Mouse (Mus musculus) MEL (cell line): ENCODE results near the gene Usp5. TPM values are rescaled to one million over a fixed set of nuclear protein-coding genes. Genes with fewer than 3 reads are reported as not detected.
A peak's percentile ranks its signal among the peaks of the same experiment; 100 is the strongest.

Experiments used
- DNase-seq: peaks from one replicate; pipeline ENCODE4 v3.0.0; 2011; ENCODE audit warnings: low read depth, low spot score
- H3K27ac ChIP-seq: 2 replicates; pipeline ENCODE4 v1.5.1; 2012; ENCODE audit warnings: low read depth, mild to moderate bottlenecking, control low read depth, low read length, moderate library complexity; ENCODE audit not compliant: control insufficient read depth
- H3K27me3 ChIP-seq, 2 experiments: fragments of 150-350 bp in 1 of 2; sonication (generic) in 1 of 2; 2 replicates each; pipeline ENCODE4 v1.6.1; 2012; ENCODE audit warnings: low read length in 2 of 2, mild to moderate bottlenecking in 2 of 2, improper control_type of control experiment in 1 of 2, moderate library complexity in 1 of 2; ENCODE audit not compliant: insufficient read depth in 2 of 2, control insufficient read depth in 1 of 2
- H3K36me3 ChIP-seq, 2 experiments: 2 replicates each; pipeline ENCODE4 v1.6.1; 2012 to 2014; ENCODE audit warnings: low read length in 2 of 2, improper control_type of control experiment in 1 of 2, inconsistent platforms in 1 of 2, mild to moderate bottlenecking in 1 of 2; ENCODE audit not compliant: insufficient read depth in 2 of 2, control insufficient read depth in 1 of 2
- H3K4me1 ChIP-seq, 2 experiments: fragments of 150-350 bp in 1 of 2; sonication (generic) in 1 of 2; 2 replicates each; pipeline ENCODE4 v1.6.1; 2012; ENCODE audit warnings: low read length in 2 of 2, improper control_type of control experiment in 1 of 2, mild to moderate bottlenecking in 1 of 2; ENCODE audit not compliant: insufficient read depth in 2 of 2, control insufficient read depth in 1 of 2
- H3K4me3 ChIP-seq, 2 experiments: fragments of 150-350 bp in 1 of 2; sonication (generic) in 1 of 2; 2 replicates each; pipeline ENCODE4 v1.5.1; 2012; ENCODE audit warnings: low read depth in 2 of 2, low read length in 2 of 2, mild to moderate bottlenecking in 2 of 2, moderate library complexity in 2 of 2, control low read depth in 1 of 2, improper control_type of control experiment in 1 of 2; ENCODE audit not compliant: control insufficient read depth in 1 of 2, insufficient read depth in 1 of 2
- H3K79me2 ChIP-seq: 2 replicates; pipeline ENCODE4 v1.6.1; 2012; ENCODE audit warnings: mild to moderate bottlenecking, low read length, moderate library complexity; ENCODE audit not compliant: control insufficient read depth, poor library complexity, insufficient read depth
- H3K9ac ChIP-seq: 2 replicates; pipeline ENCODE4 v1.6.1; 2012; ENCODE audit warnings: low read depth, mild to moderate bottlenecking, control low read depth, low read length, moderate library complexity; ENCODE audit not compliant: control insufficient read depth, poor library complexity, severe bottlenecking
- H3K9me3 ChIP-seq: fragments of 150-350 bp; sonication (generic); replicated peaks from 2 replicates; pipeline ENCODE4 v1.6.1; 2012; ENCODE audit warnings: mild to moderate bottlenecking, low read length, improper control_type of control experiment, moderate library complexity; ENCODE audit not compliant: insufficient read depth
- BHLHE40 ChIP-seq: IDR thresholded peaks from 2 replicates; pipeline ENCODE4 v1.6.1; 2012; ENCODE audit warnings: low read depth, mild to moderate bottlenecking, inconsistent platforms, low read length, improper control_type of control experiment, borderline replicate concordance
- CHD1 ChIP-seq: IDR thresholded peaks from 2 replicates; pipeline ENCODE4 v1.6.1; 2012; ENCODE audit warnings: low read depth, mild to moderate bottlenecking, inconsistent platforms, low read length, improper control_type of control experiment
- CHD2 ChIP-seq: IDR thresholded peaks from 2 replicates; pipeline ENCODE4 v1.6.1; 2011; ENCODE audit warnings: low read length, improper control_type of control experiment
- CTCF ChIP-seq, 3 experiments: IDR thresholded peaks in 2 of 3; conservative IDR thresholded peaks in 1 of 3; 2 replicates each; pipeline ENCODE4 v1.5.1; 2011 to 2012; ENCODE audit warnings: low read length in 3 of 3, low read depth in 2 of 3, mild to moderate bottlenecking in 2 of 3, improper control_type of control experiment in 1 of 3, inconsistent platforms in 1 of 3, mixed read lengths in 1 of 3, moderate library complexity in 1 of 3; ENCODE audit not compliant: control insufficient read depth in 1 of 3, insufficient read depth in 1 of 3, poor library complexity in 1 of 3, severe bottlenecking in 1 of 3
- E2F4 ChIP-seq: IDR thresholded peaks from 2 replicates; pipeline ENCODE4 v1.6.1; 2011; ENCODE audit warnings: low read depth, low read length, improper control_type of control experiment, borderline replicate concordance
- ELF1 ChIP-seq: IDR thresholded peaks from 2 replicates; pipeline ENCODE4 v1.6.1; 2014; ENCODE audit warnings: low read depth, mild to moderate bottlenecking, inconsistent platforms, low read length, improper control_type of control experiment, moderate library complexity
- EP300 ChIP-seq, 2 experiments: IDR thresholded peaks; 2 replicates each; pipeline ENCODE4 v1.6.1; 2011; ENCODE audit warnings: improper control_type of control experiment in 2 of 2, low read length in 2 of 2, low read depth in 1 of 2, mild to moderate bottlenecking in 1 of 2
- ETS1 ChIP-seq: IDR thresholded peaks from 2 replicates; pipeline ENCODE4 v1.6.1; 2012; ENCODE audit warnings: low read depth, mild to moderate bottlenecking, inconsistent platforms, low read length, improper control_type of control experiment, moderate library complexity
- GABPA ChIP-seq: IDR thresholded peaks from 2 replicates; pipeline ENCODE4 v1.6.1; 2012; ENCODE audit warnings: low read depth, mild to moderate bottlenecking, inconsistent platforms, low read length, improper control_type of control experiment, moderate library complexity
- GATA1 ChIP-seq: IDR thresholded peaks from 2 replicates; pipeline ENCODE4 v1.6.1; 2011; ENCODE audit warnings: low read depth, low read length, improper control_type of control experiment
- HCFC1 ChIP-seq: IDR thresholded peaks from 2 replicates; pipeline ENCODE4 v1.6.1; 2012; ENCODE audit warnings: low read depth, mild to moderate bottlenecking, inconsistent platforms, low read length, improper control_type of control experiment, moderate library complexity
- KAT2A ChIP-seq: conservative IDR thresholded peaks from 2 replicates; pipeline ENCODE4 v1.6.1; 2012; ENCODE audit warnings: low read depth, low read length, improper control_type of control experiment, inconsistent platforms
- MAFK ChIP-seq: IDR thresholded peaks from 2 replicates; pipeline ENCODE4 v1.6.1; 2011; ENCODE audit warnings: low read depth, mild to moderate bottlenecking, low read length, improper control_type of control experiment, borderline replicate concordance
- MAX ChIP-seq: IDR thresholded peaks from 2 replicates; pipeline ENCODE4 v1.6.1; 2011; ENCODE audit warnings: low read length, improper control_type of control experiment
- MAZ ChIP-seq: IDR thresholded peaks from 2 replicates; pipeline ENCODE4 v1.6.1; 2012; ENCODE audit warnings: low read depth, mild to moderate bottlenecking, inconsistent platforms, low read length, improper control_type of control experiment
- MEF2A ChIP-seq: IDR thresholded peaks from 2 replicates; pipeline ENCODE4 v1.6.1; 2014; ENCODE audit warnings: low read depth, mild to moderate bottlenecking, inconsistent platforms, low read length, improper control_type of control experiment; ENCODE audit not compliant: poor library complexity, insufficient replicate concordance, severe bottlenecking; ENCODE audit errors: extremely low read depth
- MXI1 ChIP-seq: IDR thresholded peaks from 2 replicates; pipeline ENCODE4 v1.6.1; 2011; ENCODE audit warnings: mild to moderate bottlenecking, low read depth, low read length, improper control_type of control experiment
- MYB ChIP-seq: IDR thresholded peaks from 2 replicates; pipeline ENCODE4 v1.6.1; 2011; ENCODE audit warnings: mild to moderate bottlenecking, low read depth, low read length, improper control_type of control experiment
- MYC ChIP-seq: IDR thresholded peaks from 2 replicates; pipeline ENCODE4 v1.6.1; 2011; ENCODE audit warnings: low read depth, mild to moderate bottlenecking, low read length, improper control_type of control experiment, moderate library complexity
- NELFE ChIP-seq: IDR thresholded peaks from 2 replicates; pipeline ENCODE4 v1.6.1; 2011; ENCODE audit warnings: low read depth, low read length, improper control_type of control experiment
- NRF1 ChIP-seq: IDR thresholded peaks from 2 replicates; pipeline ENCODE4 v1.6.1; 2014; ENCODE audit warnings: low read depth, mild to moderate bottlenecking, inconsistent platforms, low read length, improper control_type of control experiment, moderate library complexity; ENCODE audit not compliant: poor library complexity, insufficient read depth, severe bottlenecking
- POLR2A ChIP-seq, 2 experiments: IDR thresholded peaks; 2 replicates each; pipeline ENCODE4 v1.6.1; 2011 to 2012; ENCODE audit warnings: low read length in 2 of 2, mild to moderate bottlenecking in 2 of 2, control low read depth in 1 of 2, improper control_type of control experiment in 1 of 2, low read depth in 1 of 2, moderate library complexity in 1 of 2; ENCODE audit not compliant: control insufficient read depth in 1 of 2, insufficient read depth in 1 of 2, poor library complexity in 1 of 2
- POLR2AphosphoS2 ChIP-seq: IDR thresholded peaks from 2 replicates; pipeline ENCODE4 v1.6.1; 2011; ENCODE audit warnings: low read length, improper control_type of control experiment
- POLR2AphosphoS5 ChIP-seq: IDR thresholded peaks from 2 replicates; pipeline ENCODE4 v1.6.1; 2012; ENCODE audit warnings: low read depth, borderline replicate concordance, mild to moderate bottlenecking, inconsistent platforms, low read length, moderate library complexity, mixed read lengths
- RAD21 ChIP-seq: IDR thresholded peaks from 2 replicates; pipeline ENCODE4 v1.6.1; 2011; ENCODE audit warnings: mild to moderate bottlenecking, low read depth, low read length, improper control_type of control experiment
- RCOR1 ChIP-seq: IDR thresholded peaks from 2 replicates; pipeline ENCODE4 v1.6.1; 2012; ENCODE audit warnings: low read depth, mild to moderate bottlenecking, inconsistent platforms, low read length, improper control_type of control experiment
- SIN3A ChIP-seq: IDR thresholded peaks from 2 replicates; pipeline ENCODE4 v1.6.1; 2012; ENCODE audit warnings: low read length, improper control_type of control experiment, inconsistent platforms
- SMC3 ChIP-seq: IDR thresholded peaks from 2 replicates; pipeline ENCODE4 v1.6.1; 2011; ENCODE audit warnings: low read depth, low read length, improper control_type of control experiment
- TBP ChIP-seq: IDR thresholded peaks from 2 replicates; pipeline ENCODE4 v1.8.0; 2011; ENCODE audit warnings: low read depth, low read length, improper control_type of control experiment
- TCF12 ChIP-seq: IDR thresholded peaks from 2 replicates; pipeline ENCODE4 v1.6.1; 2014; ENCODE audit warnings: low read depth, mild to moderate bottlenecking, inconsistent platforms, low read length, improper control_type of control experiment, moderate library complexity
- UBTF ChIP-seq: IDR thresholded peaks from 2 replicates; pipeline ENCODE4 v1.6.1; 2012; ENCODE audit warnings: low read depth, mild to moderate bottlenecking, inconsistent platforms, low read length, improper control_type of control experiment, moderate library complexity, borderline replicate concordance; ENCODE audit not compliant: insufficient read depth
- ZC3H11A ChIP-seq: IDR thresholded peaks from 2 replicates; pipeline ENCODE4 v1.6.1; 2012; ENCODE audit warnings: low read depth, mild to moderate bottlenecking, inconsistent platforms, low read length, improper control_type of control experiment
- ZKSCAN1 ChIP-seq: IDR thresholded peaks from 2 replicates; pipeline ENCODE4 v1.6.1; 2012; ENCODE audit warnings: low read depth, mild to moderate bottlenecking, inconsistent platforms, low read length, improper control_type of control experiment, moderate library complexity
- ZMIZ1 ChIP-seq: IDR thresholded peaks from 2 replicates; pipeline ENCODE4 v1.6.1; 2012; ENCODE audit warnings: low read depth, mild to moderate bottlenecking, inconsistent platforms, low read length, improper control_type of control experiment, moderate library complexity
- ZNF384 ChIP-seq: IDR thresholded peaks from 2 replicates; pipeline ENCODE4 v1.6.1; 2012; ENCODE audit warnings: low read depth, mild to moderate bottlenecking, inconsistent platforms, low read length, improper control_type of control experiment
- polyA plus RNA-seq, 2 experiments: library from polyadenylated mRNA; stranded (reverse) in 1 of 2; unstranded in 1 of 2; fragments of >175 nt in 1 of 2; fragments of >200 nt in 1 of 2; gene quantifications; 2 replicates each; pipeline versions ENCODE4 v1.2.1 to v1.2.4; 2012; ENCODE audit warnings: low replicate concordance in 2 of 2, low read depth in 1 of 2; ENCODE audit not compliant: insufficient read length in 2 of 2, insufficient read depth in 1 of 2, missing spikeins in 1 of 2
- total RNA-seq: library from RNA; depleted of rRNA; stranded (reverse); fragments of 300-350 nt; gene quantifications from 2 replicates; pipeline ENCODE4 v1.2.3, GENCODE M21; 2012

Gene Usp5
- total and polyA plus RNA-seq, 3 experiments: 102 to 129 TPM; not detected in 1

- peak; percentile 98 for DNase-seq
- H3K36me3 ChIP-seq: peaks cover 0 to 8% of the 10 kb centered on the region in 2 experiments; a peak in 2 of 4 replicates
- peaks cover 22% of the 10 kb centered on the region for H3K79me2 ChIP-seq
- peak overlapping the region; percentile 88 for H3K27ac ChIP-seq
- peaks cover 2 to 6% of the 10 kb centered on the region in 2 experiments; a peak in 3 of 4 replicates for H3K4me1 ChIP-seq
- TF ChIP-seq SMC3 (no peak; the same call in 1 of the 2 replicates), ZNF384 (no peak), POLR2AphosphoS2 (peak; percentile 89), ZMIZ1 (peak; percentile 95), RCOR1 (no peak), MEF2A (no peak), POLR2A (IDR thresholded peaks at IDR 0.05; ENCODE audit: control insufficient read depth in 1 of 2, insufficient read depth in 1 of 2, low read depth in 1 of 2, low read length in 2 of 2, poor library complexity in 1 of 2) (peak; percentile 33 to 74), GATA1 (peak; percentile 53), EP300 (IDR thresholded peaks at IDR 0.05; ENCODE audit: low read depth in 1 of 2, low read length in 2 of 2) (no peak), CTCF (IDR thresholded peaks at IDR 0.05 in 2 of 3, conservative IDR thresholded peaks at IDR 0.05 in 1 of 3; ENCODE audit: control insufficient read depth in 1 of 3, insufficient read depth in 1 of 3, low read depth in 2 of 3, low read length in 3 of 3, poor library complexity in 1 of 3, severe bottlenecking in 1 of 3) (no peak), MYC (peak; percentile 65; the same call in 1 of the 2 replicates), RAD21 (no peak), NRF1 (peak; percentile 26; the same call in 1 of the 2 replicates), HCFC1 (peak; percentile 63), UBTF (no peak), POLR2AphosphoS5 (no peak), E2F4 (peak; percentile 90), ZKSCAN1 (no peak), BHLHE40 (no peak), MAFK (no peak), ETS1 (0 out of 2 replicates have a peak, but pooled peaks have one; percentile 45), MYB (0 out of 2 replicates have a peak, but pooled peaks have one; percentile 5), KAT2A (peak; percentile 12), SIN3A (peak; percentile 89), CHD1 (peak; percentile 95; the same call in 1 of the 2 replicates), MXI1 (peak; percentile 62), MAZ (peak; percentile 30; the same call in 1 of the 2 replicates), CHD2 (peak; percentile 70), GABPA (no peak), NELFE (peak; percentile 43), ELF1 (0 out of 2 replicates have a peak, but pooled peaks have one; percentile 59), MAX (no peak; the same call in none of the 2 replicates), ZC3H11A (no peak), TBP (peak; percentile 61), TCF12 (peak; percentile 40; the same call in 1 of the 2 replicates)
- H3K4me3 ChIP-seq: peak overlapping the region; percentile 79 to 83
- H3K9me3 ChIP-seq: no peaks in the 10 kb centered on the region
- peak overlapping the region; percentile 85 for H3K9ac ChIP-seq
- H3K27me3 ChIP-seq: no peaks in the 10 kb centered on the region
Observed at GRCm38 (mm10) chr6:124829799-124830700, 766 bp upstream of the Usp5 start.
